Mouse (Mus musculus): ENCODE measurements around the gene Rtf1.

- no peak for TF ChIP-seq CTCF (conservative IDR thresholded peaks at IDR 0.05; ENCODE audit: insufficient read depth, insufficient read length, low read depth, low read length)
- TF ChIP-seq POLR2A (IDR thresholded peaks at IDR 0.05; ENCODE audit: low read depth, low read length) = no peak
Measured at GRCm38 (mm10) chr2:119742461-119743175, 67.8 kb downstream of the Rtf1 start.
